Mouse (Mus musculus) liver, embryonic 14.5 days (tissue): ENCODE measurements at regions not wholly inside any gene's neighbourhood (a gene's known extent, or its start where the extent isn't known, plus 50 kb on each side); places are given as distances from the start of the nearest gene placed in this dataset.

Experiments
- CTCF ChIP-seq: IDR thresholded peaks from 2 replicates; pipeline ENCODE4 v1.5.1; 2016; ENCODE audit warnings: antibody characterized with exemption, low read depth, control low read depth
- EP300 ChIP-seq: IDR thresholded peaks from 2 replicates; pipeline ENCODE4 v1.6.1; 2016; ENCODE audit warnings: antibody characterized with exemption, low read depth

GRCm38 (mm10) chr14:108090965-108091364, 823.0 kb downstream of the Slitrk1 start:
- TF ChIP-seq EP300: no peak
- no peak for TF ChIP-seq CTCF
